Mouse (Mus musculus) stomach, postnatal 0 days (tissue): Measurements from ENCODE around the gene Fitm2. TPM values are rescaled to one million over a fixed set of nuclear protein-coding genes. Genes with fewer than 3 reads are reported as not detected.

ENCODE experiments used
- ATAC-seq: fragments of 200-750 bp; cut with Nextera tagmentation; 2 replicates; pipeline ENCODE4 v1.8.0; 2017; ENCODE audit not compliant: low FRiP score, low TSS enrichment
- DNase-seq: peaks from one replicate; pipeline ENCODE4 v3.0.0-alpha.2; 2016; ENCODE audit warnings: low spot score
- H3K27ac ChIP-seq: fragments of 300-500 bp; sonication (generic); replicated peaks from 2 replicates; pipeline ENCODE4 v1.5.1; 2014; ENCODE audit warnings: mild to moderate bottlenecking, control low read depth
- H3K27me3 ChIP-seq: fragments of 300-500 bp; sonication (generic); 2 replicates; pipeline ENCODE4 v1.6.1; 2014; ENCODE audit warnings: low read length; ENCODE audit not compliant: control insufficient read depth, insufficient read depth
- H3K36me3 ChIP-seq: fragments of 300-500 bp; sonication (generic); 2 replicates; pipeline ENCODE4 v1.6.1; 2014; ENCODE audit warnings: low read length, mixed read lengths; ENCODE audit not compliant: control insufficient read depth, insufficient read depth
- H3K4me1 ChIP-seq: fragments of 300-500 bp; sonication (generic); replicated peaks from 2 replicates; pipeline ENCODE4 v1.6.1; 2014; ENCODE audit warnings: antibody characterized with exemption; ENCODE audit not compliant: control insufficient read depth, insufficient read depth
- H3K4me2 ChIP-seq: fragments of 300-500 bp; sonication (generic); replicated peaks from 2 replicates; pipeline ENCODE4 v1.6.1; 2014; ENCODE audit warnings: low read depth, mild to moderate bottlenecking, control low read depth, moderate library complexity
- H3K4me3 ChIP-seq: fragments of 300-500 bp; sonication (generic); 2 replicates; pipeline ENCODE4 v1.5.1; 2014; ENCODE audit warnings: low read depth, low read length, control low read depth
- H3K9ac ChIP-seq: fragments of 300-500 bp; sonication (generic); 2 replicates; pipeline ENCODE4 v1.6.1; 2014; ENCODE audit warnings: mild to moderate bottlenecking, low read length, control low read depth, mixed read lengths
- H3K9me3 ChIP-seq: fragments of 300-500 bp; sonication (generic); 2 replicates; pipeline ENCODE4 v1.6.1; 2016; ENCODE audit warnings: low read length; ENCODE audit not compliant: control insufficient read depth
- CTCF ChIP-seq: IDR thresholded peaks from 2 replicates; pipeline ENCODE4 v1.5.1; 2016; ENCODE audit warnings: antibody characterized with exemption, low read depth, mild to moderate bottlenecking, moderate library complexity
- EP300 ChIP-seq: optimal IDR thresholded peaks from 2 replicates; pipeline ENCODE3; 2016; ENCODE audit warnings: antibody characterized with exemption
- WGBS: fragments of 180-500 bp; shearing (Covaris S2); extraction: QIAGEN DNeasy Blood & Tissue Kit; methylation state at CpG from one replicate; pipeline ENCODE4 v1.1.7; 2014; 5-methylcytosine and 5-hydroxymethylcytosine counted together
- polyA plus RNA-seq: library from polyadenylated mRNA; unstranded; fragments of >200 nt; fragmentation: Nextera tagmentation; extraction: Ambion mirVana; gene quantifications from 2 replicates; pipeline ENCODE4 v1.2.1, GENCODE M21; 2015

The Fitm2 gene
- polyA plus RNA-seq, 1 experiment from 2014 or later, result 11.2 TPM

- Histone ChIP-seq H3K9me3 (no peaks in the 10 kb centered on the region), H3K36me3 (no peaks in the 10 kb centered on the region), H3K27ac (no peak overlapping the region), H3K4me3 (no peak overlapping the region), H3K27me3 (no peaks in the 10 kb centered on the region), H3K4me2 (no peak overlapping the region), H3K9ac (no peak overlapping the region), H3K4me1 (no peaks in the 10 kb centered on the region)
- ATAC-seq, result no peak
- DNase-seq, result no peak
- TF ChIP-seq EP300 (no peak), CTCF (no peak)
- WGBS, result 75% methylated on average over 9 of the region's 9 CpGs
These were observed 41.1 kb downstream of the Fitm2 start for GRCm38 (mm10) chr2:163431289-163431688.

GRCm38 (mm10) chr2:163428346-163429011 lies 44.0 kb downstream of the Fitm2 start:
- Histone ChIP-seq H3K9ac (no peak overlapping the region), H3K4me3 (no peak overlapping the region), H3K27ac (no peak overlapping the region), H3K27me3 (no peaks in the 10 kb centered on the region), H3K4me2 (no peak overlapping the region), H3K9me3 (no peaks in the 10 kb centered on the region), H3K4me1 (no peaks in the 10 kb centered on the region), H3K36me3 (no peaks in the 10 kb centered on the region)
- ATAC-seq (no peak), DNase-seq (no peak)
- no peak for TF ChIP-seq EP300
- TF ChIP-seq CTCF, result no peak
- WGBS, result 40% methylated on average over 4 of the region's 4 CpGs

GRCm38 (mm10) chr2:163424597-163424996 lies 47.8 kb downstream of the Fitm2 start, which contains the start of gene Oser1:
Oser1 (minus strand) TSS chr2:163424697.
- Histone ChIP-seq H3K4me1 (no peaks in the 10 kb centered on the region), H3K9ac (no peak within 1 kb of the TSS), H3K27me3 (no peaks in the 10 kb centered on the region), H3K4me3 (no peak within 1 kb of the TSS), H3K27ac (no peak within 1 kb of the TSS), H3K9me3 (no peaks in the 10 kb centered on the region), H3K36me3 (0 out of 2 replicates have a peak, but pooled peaks cover 2% of the 10 kb centered on the region), H3K4me2 (no peak within 1 kb of the TSS)
- no peak for DNase-seq
- ATAC-seq, result no peak
- TF ChIP-seq EP300, result no peak
- TF ChIP-seq CTCF, result no peak
- WGBS, result 79% methylated on average over 6 of the region's 6 CpGs

- H3K4me2 ChIP-seq, result no peak overlapping the region
- H3K36me3 ChIP-seq, result 0 out of 2 replicates have a peak, but pooled peaks cover 2% of the 10 kb centered on the region
- peak; percentile 53 for DNase-seq
- no peaks in the 10 kb centered on the region for H3K4me1 ChIP-seq
- no peaks in the 10 kb centered on the region for H3K9me3 ChIP-seq
- H3K27me3 ChIP-seq, result no peaks in the 10 kb centered on the region
- no peak overlapping the region for H3K9ac ChIP-seq
- no peak overlapping the region for H3K4me3 ChIP-seq
- TF ChIP-seq CTCF (no peak), EP300 (no peak)
- ATAC-seq, result peak; percentile 13; the same call in 1 of the 2 replicates
- WGBS, result 62% methylated on average over 9 of the region's 9 CpGs
- no peak overlapping the region for H3K27ac ChIP-seq
These were observed 49.4 kb downstream of the Fitm2 start for GRCm38 (mm10) chr2:163422895-163423660.

GRCm38 (mm10) chr2:163420366-163420886 lies 52.0 kb downstream of the Fitm2 start:
- H3K36me3 ChIP-seq, result 0 out of 2 replicates have a peak, but pooled peaks cover 2% of the 10 kb centered on the region
- ATAC-seq, result no peak
- H3K27ac ChIP-seq, result peak overlapping the region; percentile 84; the same call in 1 of the 2 replicates
- peak overlapping the region; percentile 75 for H3K4me3 ChIP-seq
- peaks cover 3% of the 10 kb centered on the region; the same call in 1 of the 2 replicates for H3K4me1 ChIP-seq
- no peaks in the 10 kb centered on the region for H3K9me3 ChIP-seq
- peak overlapping the region; percentile 67 for H3K4me2 ChIP-seq
- no peaks in the 10 kb centered on the region for H3K27me3 ChIP-seq
- DNase-seq, result no peak
- TF ChIP-seq CTCF (no peak), EP300 (no peak)
- H3K9ac ChIP-seq, result peak overlapping the region; percentile 76
- 23% methylated on average over 10 of the region's 10 CpGs for WGBS
